Mouse (Mus musculus) layer of hippocampus, postnatal 10 days (tissue): ENCODE measurements around the gene Hsd17b14. TPM values are rescaled to one million over a fixed set of nuclear protein-coding genes. Genes with fewer than 3 reads are reported as not detected.
"Not testable (repeated sequence)": the region's sequence is repeated elsewhere in the genome, so short reads cannot be mapped to it uniquely, and the experiment has no call there.

ENCODE experiments used
- DNase-seq, 2 experiments: peaks; one replicate each; pipeline ENCODE4 v3.0.0; 2021; ENCODE audit warnings: low spot score in 2 of 2
- total RNA-seq, 2 experiments: library from RNA; stranded (reverse); gene quantifications; 2 replicates each; pipeline ENCODE4 v1.2.3; 2021

Hsd17b14 gene
- total RNA-seq, 2 experiments from 2014 or later: not detected

- not testable (repeated sequence) for DNase-seq
These were observed 27.5 kb upstream of the Hsd17b14 start for GRCm38 (mm10) chr7:45527169-45527568.

GRCm38 (mm10) chr7:45529461-45529860, 25.2 kb upstream of the Hsd17b14 start:
- no peak for DNase-seq

GRCm38 (mm10) chr7:45530643-45531042, 24.1 kb upstream of the Hsd17b14 start:
- no peak for DNase-seq

- no peak for DNase-seq
These were observed 19.0 kb upstream of the Hsd17b14 start for GRCm38 (mm10) chr7:45535676-45536075.

- DNase-seq: no peak
These were observed 17.1 kb upstream of the Hsd17b14 start for GRCm38 (mm10) chr7:45537602-45538001.

GRCm38 (mm10) chr7:45538163-45539041, 16.3 kb upstream of the Hsd17b14 start:
- peak; percentile 49 to 69 for DNase-seq

GRCm38 (mm10) chr7:45539095-45539494, 15.6 kb upstream of the Hsd17b14 start:
- no peak for DNase-seq

GRCm38 (mm10) chr7:45540213-45540612, 14.5 kb upstream of the Hsd17b14 start:
- DNase-seq: no peak

- DNase-seq: no peak
These were observed 10.2 kb upstream of the Hsd17b14 start for GRCm38 (mm10) chr7:45544525-45544924.

GRCm38 (mm10) chr7:45549641-45550436, 4.9 kb upstream of the Hsd17b14 start:
- DNase-seq: no peak

GRCm38 (mm10) chr7:45550821-45551511, 3.7 kb upstream of the Hsd17b14 start:
- DNase-seq: no peak

- no peak for DNase-seq
These were observed 3.2 kb upstream of the Hsd17b14 start for GRCm38 (mm10) chr7:45551512-45551883.

GRCm38 (mm10) chr7:45553519-45553918, 1.2 kb upstream of the Hsd17b14 start:
- no peak for DNase-seq

GRCm38 (mm10) chr7:45553990-45554389, 703 bp upstream of the Hsd17b14 start:
- DNase-seq: no peak

GRCm38 (mm10) chr7:45555787-45556186, 1.1 kb downstream of the Hsd17b14 start:
- peak; percentile 75 to 78 for DNase-seq

- no peak for DNase-seq
These were observed 4.2 kb downstream of the Hsd17b14 start for GRCm38 (mm10) chr7:45558907-45559306.

GRCm38 (mm10) chr7:45560241-45560640, 5.5 kb downstream of the Hsd17b14 start:
- DNase-seq: no peak

- DNase-seq: peak; percentile 86 to 87
These were observed 6.3 kb downstream of the Hsd17b14 start for GRCm38 (mm10) chr7:45560843-45561623.

- DNase-seq: no peak
These were observed 7.2 kb downstream of the Hsd17b14 start for GRCm38 (mm10) chr7:45561624-45562520.

GRCm38 (mm10) chr7:45564811-45565210, 10.1 kb downstream of the Hsd17b14 start:
- no peak for DNase-seq
